Mouse (Mus musculus): ENCODE data around the gene Celf6. TPM values are rescaled to one million over a fixed set of nuclear protein-coding genes. Genes with fewer than 3 reads are reported as not detected.

Gene Celf6
- polyA plus RNA-seq (2015; fragmentation: Nextera tagmentation; extraction: Ambion mirVana): 58.0 and 61.8 TPM in 2 replicates

GRCm38 (mm10) chr9:59577844-59578504 is at the start of gene Celf6:
Celf6 (plus strand) TSS chr9:59577917.
- Histone ChIP-seq H3K4me2 (peak within 1 kb of the TSS; percentile 70), H3K27ac (peak within 1 kb of the TSS; percentile 71), H3K9me3 (no peaks in the 10 kb centered on the region), H3K9ac (peak within 1 kb of the TSS; percentile 49), H3K4me3 (peak within 1 kb of the TSS; percentile 53), H3K36me3 (replicated peaks) (no peaks in the 10 kb centered on the region), H3K27me3 (replicated peaks) (0 out of 2 replicates have a peak, but pooled peaks cover 4% of the 10 kb centered on the region), H3K4me1 (peaks cover 27% of the 10 kb centered on the region)
- WGBS: 0% methylated on average over 60 of the region's 61 CpGs
- peak; percentile 98 for ATAC-seq (replicated peaks)

GRCm38 (mm10) chr9:59528274-59528673 is 49.4 kb upstream of the Celf6 start:
- Histone ChIP-seq H3K9ac (no peak overlapping the region), H3K27me3 (replicated peaks) (no peaks in the 10 kb centered on the region), H3K4me2 (no peak overlapping the region), H3K9me3 (no peaks in the 10 kb centered on the region), H3K4me3 (no peak overlapping the region), H3K27ac (no peak overlapping the region), H3K36me3 (replicated peaks) (no peaks in the 10 kb centered on the region), H3K4me1 (no peaks in the 10 kb centered on the region)
- 88% methylated on average over 2 of the region's 2 CpGs for WGBS
- ATAC-seq (replicated peaks): no peak

GRCm38 (mm10) chr9:59531645-59532044 is 46.1 kb upstream of the Celf6 start:
- Histone ChIP-seq H3K9me3 (no peaks in the 10 kb centered on the region), H3K4me1 (no peaks in the 10 kb centered on the region), H3K36me3 (replicated peaks) (no peaks in the 10 kb centered on the region), H3K27me3 (replicated peaks) (no peaks in the 10 kb centered on the region), H3K9ac (no peak overlapping the region), H3K27ac (no peak overlapping the region), H3K4me2 (no peak overlapping the region), H3K4me3 (no peak overlapping the region)
- ATAC-seq (replicated peaks): no peak
- WGBS: 15% methylated on average over 5 of the region's 5 CpGs

GRCm38 (mm10) chr9:59533422-59533821 is 44.3 kb upstream of the Celf6 start:
- no peak for ATAC-seq (replicated peaks)

GRCm38 (mm10) chr9:59533889-59534288 is 43.8 kb upstream of the Celf6 start:
- no peak overlapping the region for H3K4me2 ChIP-seq
- H3K27ac ChIP-seq: no peak overlapping the region
- ATAC-seq (replicated peaks): no peak
- 79% methylated on average over 4 of the region's 4 CpGs for WGBS
- H3K4me3 ChIP-seq: no peak overlapping the region
- H3K4me1 ChIP-seq: peaks cover 1% of the 10 kb centered on the region
- H3K36me3 ChIP-seq (replicated peaks): no peaks in the 10 kb centered on the region
- H3K27me3 ChIP-seq (replicated peaks): no peaks in the 10 kb centered on the region
- no peak overlapping the region for H3K9ac ChIP-seq
- no peaks in the 10 kb centered on the region for H3K9me3 ChIP-seq

More at GRCm38 (mm10) chr9:59533422-59533821, 44.3 kb upstream of the Celf6 start:
- no peak overlapping the region for H3K4me3 ChIP-seq
- H3K4me1 ChIP-seq: no peaks in the 10 kb centered on the region
- H3K4me2 ChIP-seq: no peak overlapping the region
- H3K9ac ChIP-seq: no peak overlapping the region
- H3K36me3 ChIP-seq (replicated peaks): no peaks in the 10 kb centered on the region
- 73% methylated on average over 2 of the region's 2 CpGs for WGBS
- H3K27ac ChIP-seq: no peak overlapping the region
- H3K9me3 ChIP-seq: no peaks in the 10 kb centered on the region
- no peaks in the 10 kb centered on the region for H3K27me3 ChIP-seq (replicated peaks)

- Histone ChIP-seq H3K27ac (no peak overlapping the region), H3K4me3 (no peak overlapping the region), H3K36me3 (replicated peaks) (no peaks in the 10 kb centered on the region), H3K4me1 (peaks cover 25% of the 10 kb centered on the region), H3K4me2 (no peak overlapping the region), H3K9me3 (no peaks in the 10 kb centered on the region), H3K9ac (no peak overlapping the region), H3K27me3 (replicated peaks) (no peaks in the 10 kb centered on the region)
- 88% methylated on average over 3 of the region's 3 CpGs for WGBS
- ATAC-seq (replicated peaks): no peak
These were observed 40.1 kb upstream of the Celf6 start for GRCm38 (mm10) chr9:59537651-59538050.

GRCm38 (mm10) chr9:59539441-59540137 is 38.1 kb upstream of the Celf6 start, which contains the start of the genes Hexa and Tmem202:
Hexa (plus strand) TSS chr9:59539540.
Tmem202 (minus strand) TSS chr9:59539847.
- Histone ChIP-seq H3K9ac (peak within 1 kb of the TSS; percentile 58), H3K9me3 (no peaks in the 10 kb centered on the region), H3K27ac (peak within 1 kb of the TSS; percentile 47; the same call in 1 of the 2 replicates), H3K36me3 (replicated peaks) (no peaks in the 10 kb centered on the region), H3K4me3 (peak within 1 kb of the TSS; percentile 77), H3K27me3 (replicated peaks) (no peaks in the 10 kb centered on the region), H3K4me2 (peak within 1 kb of the TSS; percentile 72), H3K4me1 (peaks cover 32% of the 10 kb centered on the region)
- 4% methylated on average over 55 of the region's 55 CpGs for WGBS
- ATAC-seq (replicated peaks): peak; percentile 93

- WGBS: 96% methylated on average over 6 of the region's 6 CpGs
- H3K4me2 ChIP-seq: peak overlapping the region; percentile 72; the same call in 1 of the 2 replicates
- ATAC-seq (replicated peaks): no peak
- H3K4me3 ChIP-seq: no peak overlapping the region
- H3K27ac ChIP-seq: no peak overlapping the region
- no peaks in the 10 kb centered on the region for H3K36me3 ChIP-seq (replicated peaks)
- H3K9me3 ChIP-seq: no peaks in the 10 kb centered on the region
- peaks cover 32% of the 10 kb centered on the region for H3K4me1 ChIP-seq
- no peaks in the 10 kb centered on the region for H3K27me3 ChIP-seq (replicated peaks)
- no peak overlapping the region for H3K9ac ChIP-seq
These were observed 36.1 kb upstream of the Celf6 start for GRCm38 (mm10) chr9:59541617-59542016.

- no peak overlapping the region for H3K4me2 ChIP-seq
- H3K9me3 ChIP-seq: no peaks in the 10 kb centered on the region
- no peak overlapping the region for H3K4me3 ChIP-seq
- H3K27me3 ChIP-seq (replicated peaks): no peaks in the 10 kb centered on the region
- H3K9ac ChIP-seq: no peak overlapping the region
- H3K27ac ChIP-seq: no peak overlapping the region
- no peaks in the 10 kb centered on the region for H3K36me3 ChIP-seq (replicated peaks)
- no peak for ATAC-seq (replicated peaks)
- H3K4me1 ChIP-seq: peaks cover 32% of the 10 kb centered on the region
These were observed 34.9 kb upstream of the Celf6 start for GRCm38 (mm10) chr9:59542766-59543324.

GRCm38 (mm10) chr9:59544739-59545138 is 33.0 kb upstream of the Celf6 start:
- Histone ChIP-seq H3K4me1 (peaks cover 26% of the 10 kb centered on the region), H3K9me3 (no peaks in the 10 kb centered on the region), H3K9ac (no peak overlapping the region), H3K36me3 (replicated peaks) (no peaks in the 10 kb centered on the region), H3K27me3 (replicated peaks) (no peaks in the 10 kb centered on the region), H3K4me3 (no peak overlapping the region), H3K27ac (no peak overlapping the region), H3K4me2 (no peak overlapping the region)
- ATAC-seq (replicated peaks): no peak
- 92% methylated on average over 5 of the region's 5 CpGs for WGBS

GRCm38 (mm10) chr9:59547869-59548268 is 29.8 kb upstream of the Celf6 start:
- no peaks in the 10 kb centered on the region for H3K36me3 ChIP-seq (replicated peaks)
- H3K4me1 ChIP-seq: peaks cover 4% of the 10 kb centered on the region; the same call in 1 of the 2 replicates
- H3K9me3 ChIP-seq: no peaks in the 10 kb centered on the region
- no peak for ATAC-seq (replicated peaks)
- H3K4me3 ChIP-seq: no peak overlapping the region
- H3K27ac ChIP-seq: no peak overlapping the region
- no peak overlapping the region for H3K4me2 ChIP-seq
- H3K9ac ChIP-seq: no peak overlapping the region
- WGBS: 90% methylated on average over 1 of the region's 1 CpGs
- H3K27me3 ChIP-seq (replicated peaks): no peaks in the 10 kb centered on the region

GRCm38 (mm10) chr9:59548961-59549487 is 28.7 kb upstream of the Celf6 start:
- ATAC-seq (replicated peaks): no peak
- H3K4me1 ChIP-seq: no peaks in the 10 kb centered on the region
- WGBS: 56% methylated on average over 2 of the region's 2 CpGs

More at GRCm38 (mm10) chr9:59548961-59549487, 28.7 kb upstream of the Celf6 start:
- Histone ChIP-seq H3K4me3 (no peak overlapping the region), H3K4me2 (no peak overlapping the region), H3K9me3 (no peaks in the 10 kb centered on the region), H3K9ac (no peak overlapping the region), H3K36me3 (replicated peaks) (no peaks in the 10 kb centered on the region), H3K27ac (no peak overlapping the region), H3K27me3 (replicated peaks) (no peaks in the 10 kb centered on the region)
